Mouse (Mus musculus): ENCODE data around the gene Cd209d.
"Not testable (repeated sequence)": the region's sequence is repeated elsewhere in the genome, so short reads cannot be mapped to it uniquely, and the experiment has no call there.

Gene Cd209d

GRCm38 (mm10) chr8:3878455-3878854 lies at the start of gene Cd209d:
Cd209d (minus strand) TSS chr8:3878555.
- no peak for DNase-seq (ENCODE audit: low spot score in 2 of 2)

GRCm38 (mm10) chr8:3926744-3927143 lies 48.4 kb upstream of the Cd209d start, which contains the start of gene Cd209b:
Cd209b (minus strand) TSS chr8:3926844.
- no peak for DNase-seq (ENCODE audit: low spot score in 2 of 2)

GRCm38 (mm10) chr8:3876121-3876520 lies 2.2 kb downstream of the Cd209d start:
- no peak for DNase-seq (ENCODE audit: low spot score in 2 of 2)

- not testable (repeated sequence) for DNase-seq (ENCODE audit: low spot score in 2 of 2)
These were observed 15.6 kb downstream of the Cd209d start for GRCm38 (mm10) chr8:3862736-3863135.

- DNase-seq (ENCODE audit: low spot score in 2 of 2), result no peak
These were observed 24.1 kb downstream of the Cd209d start, which contains the start of gene Cd209e for GRCm38 (mm10) chr8:3854209-3854608. Cd209e (minus strand) TSS chr8:3854309.
